Mouse (Mus musculus): ENCODE results near the gene Pgm2l1. TPM values are rescaled to one million over a fixed set of nuclear protein-coding genes. Genes with fewer than 3 reads are reported as not detected.

The Pgm2l1 gene
- polyA plus RNA-seq, 1 experiment from 2014 or later, result 0.76 TPM

DNA sequence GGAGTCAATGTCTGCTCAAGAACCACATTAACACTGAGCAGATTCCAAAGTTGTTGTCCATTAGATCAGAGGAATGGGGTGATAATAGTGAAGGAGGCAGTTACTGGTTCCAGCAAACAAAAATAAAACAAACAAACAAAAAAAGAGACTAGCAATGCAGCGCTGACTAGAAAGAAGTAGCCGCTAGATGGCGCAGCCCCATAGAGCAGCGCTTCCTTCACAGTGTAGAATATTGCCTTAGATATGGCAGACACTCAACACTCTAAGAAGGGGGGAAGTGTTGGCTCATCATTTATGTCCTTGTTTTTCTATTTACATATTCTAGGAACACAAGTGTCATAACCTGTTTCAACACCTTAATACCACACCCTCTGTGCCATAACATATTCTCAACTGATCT is 36.4 kb upstream of the Pgm2l1 start:
- POLR2A ChIA-PET, result no interaction called here
- H3K27me3 ChIP-seq, result peaks cover 36% of the 10 kb centered on the region
- in situ Hi-C loops (cut with MboI; ENCODE audit: low pct_unique_long_range_greater_than_20kb), result loop anchor here (5.0 kb wide), 1 partner anchor 52 kb away; no protein-coding TSS in a partner anchor
- ATAC-seq, result no peak
- TF ChIP-seq CTCF (IDR thresholded peaks at IDR 0.05), result peak; percentile 82
- CTCF ChIA-PET, result interaction anchor here (0.8 to 4.4 kb wide), 9 partner anchors 26 to 623 kb away, joined by 3 to 27 read pairs (median 3); partner anchors contain the start of genes Pgm2l1 and Pold3
- no peak for DNase-seq (ENCODE audit: low read depth, low spot score)

DNA sequence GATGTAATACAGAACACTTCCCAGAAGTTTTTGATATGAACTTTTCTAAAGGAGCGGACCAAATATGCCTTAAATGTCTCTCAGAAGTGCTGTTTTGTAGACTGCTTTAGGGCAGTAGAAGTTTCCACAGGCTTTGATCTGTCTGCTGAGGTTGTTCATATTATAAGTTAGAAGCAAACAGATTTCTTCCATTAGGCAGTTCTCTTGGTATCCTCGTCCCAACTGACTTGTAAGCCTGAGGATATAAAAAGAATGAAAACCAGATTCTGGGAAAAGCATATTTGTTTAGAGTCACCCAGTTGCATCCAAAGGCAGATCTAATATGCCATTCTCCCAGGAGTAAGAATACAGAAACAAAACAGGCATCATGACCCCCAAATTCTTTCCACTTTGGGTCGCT is 26.0 kb upstream of the Pgm2l1 start:
- in situ Hi-C loops (cut with MboI; ENCODE audit: low pct_unique_long_range_greater_than_20kb), result no loop called here
- ChIA-PET CTCF (no interaction called here), POLR2A (interaction anchor here (0.6 kb wide), 1 partner anchor 128 kb away, joined by 4 read pairs; no protein-coding TSS in a partner anchor)
- DNase-seq (ENCODE audit: low read depth, low spot score) (no peak), ATAC-seq (no peak)
- peaks cover 21% of the 10 kb centered on the region for H3K27me3 ChIP-seq
- TF ChIP-seq CTCF (IDR thresholded peaks at IDR 0.05), result no peak

DNA sequence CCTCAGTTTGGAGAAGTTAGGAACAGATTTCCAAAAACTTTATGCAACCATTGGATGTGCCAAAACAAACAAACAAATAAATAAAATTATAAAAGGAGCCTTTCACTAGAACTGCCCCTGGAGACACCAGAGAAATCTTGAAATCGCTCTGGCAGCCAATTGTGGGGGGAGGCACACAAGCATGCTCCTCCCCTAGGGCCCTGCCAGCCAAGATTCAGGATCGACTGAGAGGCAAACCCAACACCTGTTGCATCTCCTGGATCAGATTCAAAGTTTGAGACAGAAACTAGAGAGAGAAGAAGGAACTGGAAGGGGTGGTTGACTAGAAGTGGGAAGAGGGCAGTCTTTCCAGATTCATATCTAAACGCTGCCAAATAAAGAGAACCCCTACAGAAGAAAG is 23.6 kb upstream of the Pgm2l1 start:
- in situ Hi-C loops (cut with MboI; ENCODE audit: low pct_unique_long_range_greater_than_20kb), result no loop called here
- DNase-seq (ENCODE audit: low read depth, low spot score), result no peak
- POLR2A ChIA-PET, result no interaction called here
- CTCF ChIA-PET, result interaction anchor here (1.1 kb wide), 1 partner anchor 16 kb away, joined by 5 read pairs; no protein-coding TSS in a partner anchor
- ATAC-seq, result no peak
- TF ChIP-seq CTCF (IDR thresholded peaks at IDR 0.05), result no peak
- peaks cover 20% of the 10 kb centered on the region for H3K27me3 ChIP-seq

DNA sequence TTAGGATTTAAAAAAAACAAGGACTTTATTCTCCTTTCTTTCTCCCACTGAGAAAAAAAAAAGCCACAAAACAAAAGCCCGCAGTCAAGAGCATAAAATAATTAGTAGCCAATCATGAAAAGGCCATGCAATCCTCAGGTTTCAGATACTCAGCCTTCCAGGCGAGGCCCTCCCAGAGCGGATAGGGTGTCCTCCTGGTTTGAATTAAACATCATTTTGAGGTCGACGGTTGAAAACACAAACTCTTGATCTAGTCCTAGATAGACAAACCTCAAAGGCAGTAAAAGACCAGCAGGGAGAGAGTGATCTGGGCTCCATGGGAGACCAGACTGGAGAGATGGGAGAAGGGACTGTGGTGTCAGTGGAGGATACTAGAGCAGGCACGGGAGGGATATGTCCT is 22.3 kb upstream of the Pgm2l1 start:
- POLR2A ChIA-PET, result no interaction called here
- DNase-seq (ENCODE audit: low read depth, low spot score) (no peak), ATAC-seq (no peak)
- TF ChIP-seq CTCF (IDR thresholded peaks at IDR 0.05), result no peak
- CTCF ChIA-PET, result no interaction called here
- in situ Hi-C loops (cut with MboI; ENCODE audit: low pct_unique_long_range_greater_than_20kb), result no loop called here
- H3K27me3 ChIP-seq, result peaks cover 12% of the 10 kb centered on the region

DNA sequence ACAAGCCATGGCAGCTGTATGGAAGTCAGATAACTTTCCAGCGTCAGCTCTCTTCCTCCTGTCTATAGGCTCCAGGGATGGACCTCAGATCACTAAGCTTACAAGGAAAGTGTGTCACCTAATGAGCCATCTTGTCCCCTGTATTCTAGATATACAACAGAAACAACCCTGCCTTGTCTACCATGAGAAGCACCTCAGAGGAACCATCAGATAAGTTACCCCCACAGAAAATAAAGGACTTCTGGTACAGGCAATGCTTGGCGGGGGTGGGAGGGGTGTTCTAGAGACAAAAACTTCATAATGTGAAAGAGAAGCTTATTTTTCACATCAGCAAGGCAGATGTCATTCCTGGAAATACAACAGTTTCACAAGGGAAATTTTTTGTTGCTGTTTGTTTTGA is 21.1 kb upstream of the Pgm2l1 start:
- peaks cover 9% of the 10 kb centered on the region for H3K27me3 ChIP-seq
- no peak for TF ChIP-seq CTCF (IDR thresholded peaks at IDR 0.05)
- in situ Hi-C loops (cut with MboI; ENCODE audit: low pct_unique_long_range_greater_than_20kb), result no loop called here
- DNase-seq (ENCODE audit: low read depth, low spot score) (no peak), ATAC-seq (no peak)
- ChIA-PET POLR2A (no interaction called here), CTCF (interaction anchor here (1.0 kb wide), 1 partner anchor 17 kb away, joined by 3 read pairs; no protein-coding TSS in a partner anchor)

DNA sequence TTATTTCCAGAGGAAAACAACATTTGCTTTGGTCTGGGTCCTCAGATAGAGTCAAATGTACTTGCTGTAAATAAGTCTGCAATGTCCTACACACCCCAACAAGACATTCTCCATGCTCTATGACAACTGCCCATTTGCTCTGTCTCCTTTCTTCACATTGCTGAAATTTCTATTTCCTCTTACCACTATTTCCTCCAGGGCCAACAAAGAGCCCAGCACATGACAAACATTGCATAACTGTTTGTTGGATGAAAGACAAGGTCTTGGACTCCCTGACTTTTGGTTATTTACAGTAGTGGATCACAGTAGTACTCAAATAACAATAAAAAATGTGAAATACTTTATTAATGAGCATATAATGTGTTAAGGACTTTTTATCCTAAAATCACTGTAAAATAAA is 19.3 kb upstream of the Pgm2l1 start:
- CTCF ChIA-PET, result no interaction called here
- TF ChIP-seq CTCF (IDR thresholded peaks at IDR 0.05), result no peak
- POLR2A ChIA-PET, result no interaction called here
- peaks cover 7% of the 10 kb centered on the region for H3K27me3 ChIP-seq
- DNase-seq (ENCODE audit: low read depth, low spot score) (no peak), ATAC-seq (no peak)
- in situ Hi-C loops (cut with MboI; ENCODE audit: low pct_unique_long_range_greater_than_20kb), result no loop called here

DNA sequence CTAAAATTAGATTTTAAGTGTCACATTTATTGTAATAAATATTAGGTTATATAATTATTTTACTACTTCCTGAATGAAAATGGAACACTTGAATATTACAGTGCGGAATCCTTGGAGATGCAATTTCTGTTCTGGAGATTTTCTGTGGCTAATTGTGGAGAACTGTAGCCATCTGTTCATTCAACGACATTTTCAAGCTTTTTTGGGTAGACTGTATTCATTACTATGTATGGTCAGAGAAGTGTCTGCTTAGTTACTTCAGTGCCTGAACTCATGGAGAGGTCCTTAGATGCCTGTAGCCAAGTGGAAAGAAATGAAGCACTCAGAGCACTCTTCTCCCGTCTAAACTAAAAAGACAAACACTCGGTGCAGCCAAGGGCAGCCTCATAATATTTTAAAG is 12.9 kb upstream of the Pgm2l1 start:
- H3K27me3 ChIP-seq, result peaks cover 27% of the 10 kb centered on the region
- POLR2A ChIA-PET, result no interaction called here
- DNase-seq (ENCODE audit: low read depth, low spot score) (no peak), ATAC-seq (no peak)
- no peak for TF ChIP-seq CTCF (IDR thresholded peaks at IDR 0.05)
- in situ Hi-C loops (cut with MboI; ENCODE audit: low pct_unique_long_range_greater_than_20kb), result no loop called here
- CTCF ChIA-PET, result no interaction called here

DNA sequence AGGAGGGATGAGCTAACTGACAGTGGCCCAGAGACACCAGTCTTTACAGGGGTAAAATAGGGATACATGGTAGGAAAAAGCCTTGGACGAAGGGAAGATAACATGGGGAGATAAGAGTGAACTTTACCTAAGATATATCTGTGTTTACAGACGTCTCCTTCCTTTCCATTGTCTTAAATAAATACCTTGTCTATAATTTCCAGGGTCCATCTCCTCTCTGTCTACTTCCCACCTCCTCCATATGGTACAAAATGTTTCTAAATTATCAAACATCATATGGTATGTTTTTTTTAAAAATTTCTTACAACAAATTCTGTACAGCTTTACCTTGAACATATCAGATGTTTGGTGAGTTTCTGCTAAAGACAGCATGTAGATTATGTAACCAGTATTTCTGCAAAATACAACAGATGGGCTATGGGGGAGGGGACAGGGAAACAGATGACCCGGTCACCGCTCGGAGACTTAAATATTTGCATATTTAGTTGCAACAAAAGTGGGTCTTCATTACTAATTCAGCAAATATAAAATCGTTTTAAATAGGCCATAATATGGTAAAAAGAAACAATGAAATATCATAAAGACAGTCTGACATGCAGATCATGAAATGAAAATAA is 12.0 kb upstream of the Pgm2l1 start:
- in situ Hi-C loops (cut with MboI; ENCODE audit: low pct_unique_long_range_greater_than_20kb), result no loop called here
- no peak for TF ChIP-seq CTCF (IDR thresholded peaks at IDR 0.05)
- peaks cover 34% of the 10 kb centered on the region for H3K27me3 ChIP-seq
- ATAC-seq (no peak), DNase-seq (ENCODE audit: low read depth, low spot score) (no peak)
- ChIA-PET CTCF (no interaction called here), POLR2A (no interaction called here)

DNA sequence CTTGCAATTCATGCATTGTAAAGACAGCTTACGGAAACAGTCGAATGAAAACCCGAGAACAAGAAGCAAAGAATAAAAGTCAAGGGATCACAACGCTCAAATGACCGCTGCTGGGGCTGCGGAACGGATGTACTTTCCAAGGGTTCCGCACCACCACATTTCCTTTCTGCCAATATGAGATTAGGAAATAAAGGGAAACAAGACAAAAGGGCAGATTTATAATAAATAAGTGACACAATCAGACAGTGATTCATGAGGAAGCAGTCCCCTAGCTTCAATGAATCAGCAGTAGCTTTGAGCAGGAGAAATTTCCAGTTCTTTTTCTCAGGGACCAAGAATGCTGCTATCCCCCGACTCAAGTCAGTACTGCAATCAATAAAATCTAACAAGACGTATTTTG is 11.2 kb upstream of the Pgm2l1 start:
- ATAC-seq (no peak), DNase-seq (ENCODE audit: low read depth, low spot score) (no peak)
- POLR2A ChIA-PET, result no interaction called here
- CTCF ChIA-PET, result no interaction called here
- in situ Hi-C loops (cut with MboI; ENCODE audit: low pct_unique_long_range_greater_than_20kb), result no loop called here
- peaks cover 36% of the 10 kb centered on the region for H3K27me3 ChIP-seq
- TF ChIP-seq CTCF (IDR thresholded peaks at IDR 0.05), result no peak

DNA sequence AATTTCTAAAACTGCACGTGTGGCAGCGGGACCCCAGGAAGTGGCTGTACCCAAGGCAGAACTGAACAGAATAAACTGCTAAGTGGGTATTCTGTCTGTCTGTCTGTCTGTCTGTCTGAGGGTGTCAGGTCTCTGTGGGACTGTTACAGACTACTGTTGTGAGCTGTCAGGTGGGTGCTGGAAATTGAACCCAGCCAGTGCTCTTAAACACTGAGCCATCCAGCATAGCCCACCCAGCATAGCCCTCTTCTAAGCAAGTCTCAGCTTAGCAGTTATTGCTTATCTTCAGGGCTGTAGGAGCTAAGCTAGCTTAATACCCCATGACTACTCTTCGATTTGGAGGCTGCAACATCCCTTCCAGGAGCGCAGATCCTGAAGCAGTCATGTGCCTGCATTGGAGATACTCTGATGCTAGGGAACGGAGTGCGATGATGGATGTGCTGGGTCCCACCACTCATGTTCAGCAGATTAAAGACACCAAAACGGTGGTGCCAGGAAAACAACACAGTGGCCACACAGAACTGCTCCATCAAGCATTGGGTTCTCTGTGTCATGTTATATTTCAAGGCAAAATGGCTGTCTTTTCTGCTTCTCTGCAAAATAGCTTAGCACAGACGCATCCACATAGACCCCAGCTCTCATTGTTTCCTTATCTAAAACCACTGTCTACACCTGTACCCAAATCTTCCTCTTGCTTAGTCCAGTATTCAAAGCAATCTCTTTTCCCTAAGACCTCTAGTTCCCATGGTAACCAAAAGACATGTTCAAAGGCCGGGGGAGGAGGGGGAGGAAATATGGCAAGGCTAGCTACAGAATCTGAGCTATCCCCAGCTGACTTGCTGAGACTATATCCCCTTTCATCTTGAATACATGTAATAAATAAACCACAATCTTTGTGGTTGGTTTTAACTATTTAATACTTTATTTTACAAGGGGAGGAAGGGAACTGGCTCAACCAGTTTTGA is 10.3 kb upstream of the Pgm2l1 start:
- TF ChIP-seq CTCF (IDR thresholded peaks at IDR 0.05), result no peak
- H3K27me3 ChIP-seq, result peaks cover 45% of the 10 kb centered on the region
- DNase-seq (ENCODE audit: low read depth, low spot score) (no peak), ATAC-seq (no peak)
- in situ Hi-C loops (cut with MboI; ENCODE audit: low pct_unique_long_range_greater_than_20kb), result no loop called here
- ChIA-PET CTCF (interaction anchor here (1.9 kb wide), 1 partner anchor 27 kb away, joined by 5 read pairs; no protein-coding TSS in a partner anchor), POLR2A (no interaction called here)

DNA sequence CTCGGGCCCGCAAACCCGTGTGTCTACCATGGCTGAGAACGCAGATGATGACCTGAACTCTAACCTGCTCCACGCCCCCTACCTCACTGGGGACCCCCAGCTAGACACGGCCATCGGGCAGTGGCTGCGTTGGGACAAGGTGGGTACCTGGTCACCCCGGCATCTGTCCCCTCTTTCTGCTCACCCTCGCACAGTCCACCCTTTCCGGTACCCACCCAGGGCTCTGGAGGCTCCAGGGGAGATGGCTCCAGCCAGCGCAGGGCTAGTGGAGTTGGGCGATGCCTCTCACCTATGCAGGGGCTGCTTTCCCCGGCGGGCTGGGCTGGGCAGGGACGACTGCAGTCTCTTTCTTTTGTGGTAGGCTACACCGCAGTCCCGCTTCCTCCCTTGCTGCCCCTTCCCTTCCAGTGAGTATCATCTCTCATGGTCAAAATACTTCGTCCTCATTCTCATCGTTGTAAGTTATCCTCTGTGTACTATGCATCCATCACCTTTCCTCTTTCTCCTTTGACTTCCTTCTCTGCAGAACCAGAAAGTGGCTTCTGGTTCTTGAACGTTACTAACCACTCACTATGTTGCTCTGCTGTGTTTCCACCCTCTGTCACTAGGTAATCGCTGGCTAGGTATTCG is 817 bp downstream of the Pgm2l1 start:
- no peak for TF ChIP-seq CTCF (IDR thresholded peaks at IDR 0.05)
- ChIA-PET POLR2A (no interaction called here), CTCF (no interaction called here)
- no peak for DNase-seq (ENCODE audit: low read depth, low spot score)
- in situ Hi-C loops (cut with MboI; ENCODE audit: low pct_unique_long_range_greater_than_20kb), result no loop called here
- H3K27me3 ChIP-seq, result peaks cover 52% of the 10 kb centered on the region
- peak; percentile 25 for ATAC-seq

Measured in Patski (cell line).